Mouse (Mus musculus): ENCODE data around the gene Olfr689. TPM values are rescaled to one million over a fixed set of nuclear protein-coding genes. Genes with fewer than 3 reads are reported as not detected.
"Not testable (repeated sequence)": the region's sequence is repeated elsewhere in the genome, so short reads cannot be mapped to it uniquely, and the experiment has no call there.

The Olfr689 gene
- total and polyA plus RNA-seq, 3 experiments, result 0.11 TPM; not detected in 2

DNA sequence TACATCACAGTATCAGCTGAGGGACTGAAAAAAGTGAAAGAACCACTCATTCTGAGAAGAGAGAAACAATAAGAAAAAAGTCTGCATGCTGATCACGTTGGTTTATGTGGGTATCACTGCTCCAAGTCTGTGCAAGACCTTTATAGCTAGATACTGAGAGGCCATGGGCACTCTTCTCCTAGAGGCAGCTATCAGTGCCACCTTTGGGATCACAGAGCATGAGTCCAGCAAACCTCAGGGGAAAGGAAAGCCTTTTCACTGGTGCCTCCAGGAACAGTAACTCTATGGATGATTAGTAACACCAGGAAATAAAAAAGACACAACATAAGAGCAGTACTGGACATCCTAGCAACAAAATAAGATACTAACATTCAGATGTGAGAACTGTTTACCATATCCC is 31.2 kb downstream of the Olfr689 start, which contains the start of gene Olfr691:
Gene Olfr691 (minus strand): TSS at position 101 of the 400 bp plus-strand sequence.
- ATAC-seq (ENCODE audit: extremely low read depth, insufficient number of reproducible peaks, low FRiP score, poor library complexity, severe bottlenecking) (no peak), DNase-seq (ENCODE audit: low spot score) (no peak)
- no peaks in the 10 kb centered on the region for H3K9me3 ChIP-seq (replicated peaks)
- no peak within 1 kb of the TSS for H3K4me3 ChIP-seq (ENCODE audit: low read depth, low read length)
- TF ChIP-seq POLR2AphosphoS5 (IDR thresholded peaks at IDR 0.05; ENCODE audit: insufficient replicate concordance, low read depth, low read length) (no peak), GATA1 (IDR thresholded peaks at IDR 0.05; ENCODE audit: borderline replicate concordance, low read length) (no peak), TAL1 (conservative IDR thresholded peaks at IDR 0.05; ENCODE audit: low read depth, low read length) (no peak), CTCF (IDR thresholded peaks at IDR 0.05; ENCODE audit: low read depth, low read length) (no peak), GATA2 (IDR thresholded peaks at IDR 0.05; ENCODE audit: borderline replicate concordance, low read depth, low read length) (no peak)
- H3K36me3 ChIP-seq (replicated peaks), result no peaks in the 10 kb centered on the region
- no peaks in the 10 kb centered on the region for H3K4me1 ChIP-seq (ENCODE audit: insufficient read depth, low read depth, low read length)
- no peaks in the 10 kb centered on the region for H3K27me3 ChIP-seq (ENCODE audit: insufficient read depth, low read length)

DNA sequence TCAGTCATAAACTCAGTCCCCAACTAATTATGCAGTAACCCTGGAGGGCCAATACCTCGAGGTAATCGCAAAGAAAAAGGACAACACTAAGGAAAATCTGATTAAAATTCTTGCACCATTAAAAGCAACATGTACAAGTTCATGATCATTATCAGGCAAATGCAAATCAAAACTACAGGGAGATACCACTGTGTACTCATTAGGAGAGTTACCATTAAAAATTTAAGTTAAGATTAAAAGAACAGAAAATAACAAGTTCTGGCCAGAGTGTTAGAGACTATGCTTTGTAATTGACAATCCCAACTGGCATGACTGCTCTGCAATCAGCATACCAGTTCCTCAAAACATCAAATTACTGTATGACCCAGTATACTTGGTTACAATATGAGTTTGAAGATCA is 31.8 kb downstream of the Olfr689 start:
- Histone ChIP-seq H3K36me3 (replicated peaks) (no peaks in the 10 kb centered on the region), H3K9me3 (replicated peaks) (no peaks in the 10 kb centered on the region), H3K27me3 (ENCODE audit: insufficient read depth, low read length) (no peaks in the 10 kb centered on the region), H3K4me1 (ENCODE audit: insufficient read depth, low read depth, low read length) (no peaks in the 10 kb centered on the region), H3K4me3 (ENCODE audit: low read depth, low read length) (no peak overlapping the region)
- DNase-seq (ENCODE audit: low spot score) (no peak), ATAC-seq (ENCODE audit: extremely low read depth, insufficient number of reproducible peaks, low FRiP score, poor library complexity, severe bottlenecking) (no peak)
- TF ChIP-seq TAL1 (conservative IDR thresholded peaks at IDR 0.05; ENCODE audit: low read depth, low read length), result no peak
- TF ChIP-seq CTCF (IDR thresholded peaks at IDR 0.05; ENCODE audit: low read depth, low read length), result no peak
- TF ChIP-seq GATA2 (IDR thresholded peaks at IDR 0.05; ENCODE audit: borderline replicate concordance, low read depth, low read length), result no peak
- no peak for TF ChIP-seq POLR2AphosphoS5 (IDR thresholded peaks at IDR 0.05; ENCODE audit: insufficient replicate concordance, low read depth, low read length)
- no peak for TF ChIP-seq GATA1 (IDR thresholded peaks at IDR 0.05; ENCODE audit: borderline replicate concordance, low read length)

DNA sequence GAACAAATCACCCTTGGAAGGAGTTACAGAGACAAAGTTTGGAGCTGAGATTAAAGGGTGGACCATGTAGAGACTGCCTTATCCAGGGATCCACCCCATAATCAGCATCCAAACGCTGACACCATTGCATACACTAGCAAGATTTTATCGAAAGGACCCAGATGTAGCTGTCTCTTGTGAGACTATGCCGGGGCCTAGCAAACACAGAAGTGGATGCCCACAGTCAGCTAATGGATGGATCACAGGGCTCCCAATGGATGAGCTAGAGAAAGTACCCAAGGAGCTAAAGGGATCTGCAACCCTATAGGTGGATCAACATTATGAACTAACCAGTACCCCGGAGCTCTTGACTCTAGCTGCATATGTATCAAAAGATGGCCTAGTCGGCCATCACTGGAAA is 45.1 kb downstream of the Olfr689 start:
- H3K27me3 ChIP-seq (ENCODE audit: insufficient read depth, low read length); DNase-seq (ENCODE audit: low spot score); ATAC-seq (ENCODE audit: extremely low read depth, insufficient number of reproducible peaks, low FRiP score, poor library complexity, severe bottlenecking); H3K36me3 ChIP-seq (replicated peaks); H3K9me3 ChIP-seq (replicated peaks); H3K4me3 ChIP-seq (ENCODE audit: low read depth, low read length); H3K4me1 ChIP-seq (ENCODE audit: insufficient read depth, low read depth, low read length): not testable (repeated sequence)

DNA sequence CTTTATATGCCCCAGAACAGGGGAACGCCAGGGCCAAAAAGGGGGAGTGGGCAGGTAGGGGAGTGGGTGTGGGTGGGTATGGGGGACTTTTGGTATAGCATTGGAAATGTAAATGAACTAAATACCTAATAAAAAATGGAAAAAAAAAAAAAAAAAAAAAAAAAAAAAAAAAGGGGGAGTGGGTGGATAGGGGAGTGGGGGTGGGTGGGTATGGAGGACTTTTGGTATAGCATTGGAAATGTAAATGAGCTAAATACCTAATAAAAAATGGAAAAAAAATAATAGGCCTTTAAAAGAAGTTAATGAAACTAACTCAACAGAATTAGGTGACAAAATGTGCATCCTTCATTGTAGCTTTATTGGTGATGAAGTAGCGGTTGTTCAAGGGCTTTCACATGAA is 45.5 kb downstream of the Olfr689 start:
- H3K4me1 ChIP-seq (ENCODE audit: insufficient read depth, low read depth, low read length); ATAC-seq (ENCODE audit: extremely low read depth, insufficient number of reproducible peaks, low FRiP score, poor library complexity, severe bottlenecking); H3K36me3 ChIP-seq (replicated peaks); H3K27me3 ChIP-seq (ENCODE audit: insufficient read depth, low read length); H3K4me3 ChIP-seq (ENCODE audit: low read depth, low read length); DNase-seq (ENCODE audit: low spot score); H3K9me3 ChIP-seq (replicated peaks): not testable (repeated sequence)

DNA sequence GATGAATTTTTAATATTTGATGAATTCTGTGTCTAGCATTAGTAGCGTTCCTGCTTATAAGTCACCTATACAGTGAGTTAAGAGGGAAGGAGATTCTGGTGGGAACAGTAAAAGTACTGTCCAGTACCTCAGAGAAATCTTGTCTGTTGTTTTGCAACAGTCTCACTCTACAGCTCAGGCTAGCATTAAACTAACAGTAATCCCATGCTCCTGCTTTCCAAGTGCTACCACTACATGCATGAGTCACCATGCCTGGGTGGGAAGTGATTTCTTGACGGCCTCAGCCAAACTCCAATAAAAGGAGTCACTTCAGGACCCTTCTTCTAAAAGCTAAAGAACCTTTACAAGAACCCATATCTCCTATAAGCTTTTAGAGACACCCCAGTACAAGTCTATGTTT is 50.7 kb downstream of the Olfr689 start:
- ATAC-seq (ENCODE audit: extremely low read depth, insufficient number of reproducible peaks, low FRiP score, poor library complexity, severe bottlenecking), result no peak
- Histone ChIP-seq H3K4me3 (ENCODE audit: low read depth, low read length) (no peak overlapping the region), H3K4me1 (ENCODE audit: insufficient read depth, low read depth, low read length) (no peaks in the 10 kb centered on the region), H3K9me3 (replicated peaks) (no peaks in the 10 kb centered on the region), H3K27me3 (ENCODE audit: insufficient read depth, low read length) (no peaks in the 10 kb centered on the region), H3K36me3 (replicated peaks) (no peaks in the 10 kb centered on the region)
- no peak for DNase-seq (ENCODE audit: low spot score)
- TF ChIP-seq POLR2AphosphoS5 (IDR thresholded peaks at IDR 0.05; ENCODE audit: insufficient replicate concordance, low read depth, low read length), result no peak
- no peak for TF ChIP-seq GATA1 (IDR thresholded peaks at IDR 0.05; ENCODE audit: borderline replicate concordance, low read length)
- TF ChIP-seq CTCF (IDR thresholded peaks at IDR 0.05; ENCODE audit: low read depth, low read length), result no peak
- TF ChIP-seq TAL1 (conservative IDR thresholded peaks at IDR 0.05; ENCODE audit: low read depth, low read length), result no peak
- TF ChIP-seq GATA2 (IDR thresholded peaks at IDR 0.05; ENCODE audit: borderline replicate concordance, low read depth, low read length), result no peak

DNA sequence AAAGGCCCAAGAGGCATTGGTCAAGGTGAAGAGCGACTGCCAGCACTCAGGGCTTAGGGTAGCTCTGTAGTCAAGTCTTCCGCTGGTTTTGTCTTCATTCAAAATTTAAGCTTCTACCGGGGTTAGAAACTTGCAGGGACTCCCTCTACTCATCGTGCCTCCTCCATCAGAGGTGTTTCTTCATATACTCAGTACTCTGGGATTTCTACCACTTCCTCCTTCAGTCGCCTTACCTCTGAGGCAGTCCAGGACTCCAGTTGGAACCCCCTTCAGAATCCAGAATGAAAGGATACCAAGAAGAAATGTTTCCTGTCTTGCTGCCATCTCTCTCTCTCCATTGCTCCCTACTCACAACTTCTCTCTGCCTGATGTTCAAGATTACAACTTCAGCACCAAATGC is 56.3 kb downstream of the Olfr689 start:
- H3K27me3 ChIP-seq (ENCODE audit: insufficient read depth, low read length), result no peaks in the 10 kb centered on the region
- DNase-seq (ENCODE audit: low spot score) (no peak), ATAC-seq (ENCODE audit: extremely low read depth, insufficient number of reproducible peaks, low FRiP score, poor library complexity, severe bottlenecking) (no peak)
- TF ChIP-seq TAL1 (conservative IDR thresholded peaks at IDR 0.05; ENCODE audit: low read depth, low read length), result no peak
- TF ChIP-seq CTCF (IDR thresholded peaks at IDR 0.05; ENCODE audit: low read depth, low read length), result no peak
- no peak for TF ChIP-seq GATA1 (IDR thresholded peaks at IDR 0.05; ENCODE audit: borderline replicate concordance, low read length)
- no peak for TF ChIP-seq POLR2AphosphoS5 (IDR thresholded peaks at IDR 0.05; ENCODE audit: insufficient replicate concordance, low read depth, low read length)
- no peak for TF ChIP-seq GATA2 (IDR thresholded peaks at IDR 0.05; ENCODE audit: borderline replicate concordance, low read depth, low read length)
- no peaks in the 10 kb centered on the region for H3K9me3 ChIP-seq (replicated peaks)
- H3K4me3 ChIP-seq (ENCODE audit: low read depth, low read length), result no peak overlapping the region
- H3K4me1 ChIP-seq (ENCODE audit: insufficient read depth, low read depth, low read length), result no peaks in the 10 kb centered on the region
- peaks cover 5% of the 10 kb centered on the region for H3K36me3 ChIP-seq (replicated peaks)

DNA sequence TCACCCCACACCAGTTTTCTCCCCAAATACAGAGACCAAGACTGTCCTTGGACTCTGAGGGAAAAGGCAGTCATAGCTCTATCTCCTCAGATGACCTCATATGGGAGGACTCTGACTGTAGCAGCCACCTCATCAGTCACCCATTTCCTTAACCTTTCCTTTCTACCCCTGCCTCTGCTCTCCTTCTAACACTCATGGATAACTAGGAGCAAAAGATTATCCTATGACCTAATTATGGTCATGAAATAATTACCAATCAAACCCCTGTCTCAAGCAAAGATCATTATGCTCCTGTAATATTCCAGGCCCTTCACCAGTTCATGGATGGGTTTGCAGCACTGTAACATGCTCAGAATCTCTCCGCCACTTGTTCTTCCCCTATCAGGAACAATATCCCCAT is 57.0 kb downstream of the Olfr689 start, which contains the start of gene Olfr692:
Gene Olfr692 (plus strand): TSS at position 301 of the 400 bp plus-strand sequence.
- H3K4me3 ChIP-seq (ENCODE audit: low read depth, low read length), result no peak within 1 kb of the TSS
- DNase-seq (ENCODE audit: low spot score) (no peak), ATAC-seq (ENCODE audit: extremely low read depth, insufficient number of reproducible peaks, low FRiP score, poor library complexity, severe bottlenecking) (no peak)
- no peaks in the 10 kb centered on the region for H3K4me1 ChIP-seq (ENCODE audit: insufficient read depth, low read depth, low read length)
- H3K27me3 ChIP-seq (ENCODE audit: insufficient read depth, low read length), result no peaks in the 10 kb centered on the region
- peaks cover 8% of the 10 kb centered on the region for H3K36me3 ChIP-seq (replicated peaks)
- H3K9me3 ChIP-seq (replicated peaks), result no peaks in the 10 kb centered on the region
- TF ChIP-seq GATA2 (IDR thresholded peaks at IDR 0.05; ENCODE audit: borderline replicate concordance, low read depth, low read length) (no peak), POLR2AphosphoS5 (IDR thresholded peaks at IDR 0.05; ENCODE audit: insufficient replicate concordance, low read depth, low read length) (no peak), GATA1 (IDR thresholded peaks at IDR 0.05; ENCODE audit: borderline replicate concordance, low read length) (no peak), TAL1 (conservative IDR thresholded peaks at IDR 0.05; ENCODE audit: low read depth, low read length) (no peak), CTCF (IDR thresholded peaks at IDR 0.05; ENCODE audit: low read depth, low read length) (no peak)

All from G1E (cell line).